Mouse (Mus musculus) B cell, adult 2 months (primary cell): ENCODE data around the gene Rhox9.
"Not testable (repeated sequence)": the region's sequence is repeated elsewhere in the genome, so short reads cannot be mapped to it uniquely, and the experiment has no call there.

ENCODE experiments used
- DNase-seq, 2 experiments: peaks; one replicate each; pipeline ENCODE4 v3.0.0; 2022

Rhox9 gene

DNA sequence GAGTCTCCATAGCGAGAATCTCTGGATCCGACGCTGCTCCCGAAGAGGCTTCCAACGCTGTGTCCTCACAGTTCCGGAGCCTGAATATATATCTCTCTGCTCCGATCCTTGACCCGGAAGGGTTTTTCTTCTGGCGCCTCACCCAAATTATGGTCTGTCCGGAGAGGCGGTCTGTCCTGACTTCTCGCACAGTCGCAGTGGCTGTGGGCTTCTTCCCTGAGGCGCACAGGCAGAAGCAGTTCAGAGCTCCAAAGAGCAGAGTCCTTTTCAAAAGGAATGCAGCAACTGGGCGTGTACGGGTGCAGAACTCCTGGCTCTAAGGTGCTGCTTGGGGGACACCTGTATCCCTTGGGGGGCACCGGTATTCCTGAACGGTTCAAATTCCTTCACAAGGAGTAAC lies at the start of gene Rhox9:
Gene Rhox9 (minus strand): TSS at position 101 of the 400 bp plus-strand sequence.
- DNase-seq: not testable (repeated sequence)

DNA sequence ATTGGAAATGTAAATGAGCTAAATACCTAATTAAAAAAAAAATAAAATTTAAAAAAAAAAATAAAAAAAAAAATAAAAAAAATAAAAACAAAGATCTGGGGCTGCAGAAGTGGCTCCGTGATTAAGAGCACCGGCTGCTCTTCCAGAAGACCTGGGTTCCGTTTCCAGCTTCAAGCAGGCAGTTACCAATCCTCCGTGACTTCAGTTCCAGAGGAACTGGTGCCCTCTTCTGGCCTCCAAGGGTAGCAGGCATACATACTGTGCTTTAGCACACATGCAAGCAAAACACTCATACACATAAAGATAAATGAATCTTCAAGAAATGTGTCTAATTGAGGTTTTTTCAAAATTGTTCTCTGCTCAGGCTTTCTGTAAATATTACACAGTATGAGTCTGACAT lies 14.7 kb upstream of the Rhox9 start:
- DNase-seq: no peak

DNA sequence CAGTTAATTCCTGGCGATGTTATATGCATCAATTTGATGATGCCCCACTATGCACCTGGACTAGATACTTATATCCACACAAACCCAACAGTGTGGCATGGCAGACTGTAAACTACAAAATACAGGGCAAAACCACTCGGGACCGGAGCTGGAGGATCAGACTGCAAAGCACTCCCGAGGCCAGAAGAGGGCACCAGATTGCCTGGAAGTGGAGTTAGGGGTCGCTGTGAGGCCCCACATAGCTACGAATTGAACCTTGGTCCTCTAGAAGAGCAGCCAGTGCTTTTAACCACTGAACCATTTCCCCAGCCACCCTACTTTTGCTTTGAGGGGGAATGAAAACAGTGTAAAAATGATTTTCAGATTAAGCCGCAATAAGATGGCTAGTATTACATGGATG lies 7.0 kb upstream of the Rhox9 start:
- DNase-seq: no peak

DNA sequence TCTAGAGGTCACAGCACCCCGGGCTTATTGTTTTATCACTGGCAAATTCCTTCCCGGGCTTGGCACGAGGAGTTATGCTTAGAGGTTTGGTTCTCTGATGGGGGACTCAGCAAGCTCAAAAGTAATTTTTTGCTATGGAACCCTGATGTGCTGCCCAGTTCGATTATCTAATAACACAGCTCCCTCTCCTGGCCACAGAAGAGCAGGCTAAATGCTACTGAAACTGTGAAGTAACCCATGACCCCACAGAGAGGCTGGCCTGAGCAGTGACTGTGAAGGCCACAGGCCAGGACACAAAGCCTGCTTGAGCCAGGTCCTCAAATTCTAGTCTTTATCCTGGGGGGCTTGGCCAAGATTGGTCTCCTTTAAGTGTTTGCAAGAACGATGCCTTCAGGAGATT lies 2.2 kb upstream of the Rhox9 start:
- no peak for DNase-seq

DNA sequence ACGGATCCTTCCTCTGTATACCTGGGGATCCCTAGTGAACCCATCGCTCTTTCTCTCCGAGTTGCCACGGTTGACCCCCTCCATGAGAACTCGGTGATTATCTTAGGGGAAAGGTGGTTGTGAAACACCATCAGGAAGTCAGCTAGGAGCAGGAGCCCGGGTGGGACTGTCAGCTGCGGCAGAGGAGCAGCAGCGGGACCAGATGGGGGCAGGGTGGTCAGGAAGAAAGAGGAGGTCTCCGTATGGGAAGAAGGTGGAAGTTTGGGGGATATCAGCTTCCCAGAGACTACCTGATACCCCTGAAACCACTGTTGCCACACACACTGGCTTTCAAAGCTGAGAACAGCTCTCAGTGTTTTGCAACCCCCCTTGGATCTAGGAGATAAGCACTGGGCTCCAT lies 4.4 kb downstream of the Rhox9 start, which contains the start of gene Rhox7b:
Gene Rhox7b (minus strand): TSS at position 101 of the 400 bp plus-strand sequence.
- not testable (repeated sequence) for DNase-seq

DNA sequence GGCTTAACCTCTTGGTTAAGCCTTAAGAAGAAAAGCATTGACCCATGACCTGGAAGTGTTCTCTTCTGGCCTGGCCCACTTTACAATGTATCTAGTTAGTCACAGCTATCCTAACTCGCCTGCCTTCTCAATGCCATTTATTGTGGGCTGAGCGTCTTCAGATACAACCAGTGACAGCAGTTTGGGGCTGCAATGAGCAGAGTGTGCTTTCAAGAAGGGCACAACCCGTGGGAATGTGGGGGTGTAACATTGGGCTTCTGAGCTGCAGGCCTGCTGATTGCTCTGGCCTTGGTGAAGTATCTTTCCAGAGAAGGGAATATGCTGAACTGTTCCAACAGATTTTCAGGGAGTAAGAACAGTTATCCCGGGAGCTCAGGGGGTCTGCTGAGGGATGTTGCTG lies 22.7 kb downstream of the Rhox9 start, which contains the start of gene Rhox8:
Gene Rhox8 (minus strand): TSS at position 101 of the 400 bp plus-strand sequence.
- DNase-seq: no peak

DNA sequence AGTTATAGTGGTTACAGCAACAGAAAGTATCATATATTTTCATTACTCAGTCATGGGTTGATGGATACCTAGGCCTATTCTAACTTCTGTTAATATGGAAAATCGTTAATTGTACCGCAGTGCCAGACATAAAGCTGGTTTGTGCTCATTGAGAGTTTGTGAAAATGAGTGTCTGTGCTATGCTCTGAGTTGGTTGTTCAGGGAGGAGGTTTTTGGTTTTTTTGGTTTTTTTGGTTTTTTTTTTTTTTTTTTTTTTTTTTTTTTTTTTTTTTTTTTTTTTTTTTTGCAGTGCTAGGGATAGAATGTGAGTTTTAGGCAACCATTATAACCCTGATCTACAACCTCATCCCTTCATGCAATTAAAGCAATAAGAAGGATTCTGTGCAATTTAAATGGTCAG lies 29.9 kb downstream of the Rhox9 start:
- DNase-seq: no peak
